Mouse (Mus musculus) c-Kit-positive CD71-negative TER-119-negative erythroid progenitor cells, embryonic 14.5 days (primary cell): Measurements from ENCODE around the gene Gm21093.
"Not testable (repeated sequence)": the region's sequence is repeated elsewhere in the genome, so short reads cannot be mapped to it uniquely, and the experiment has no call there.

Source experiments
- DNase-seq: peaks from one replicate; pipeline ENCODE4 v3.0.0-alpha.2; 2013; ENCODE audit warnings: low read depth

Gm21093 gene

DNA sequence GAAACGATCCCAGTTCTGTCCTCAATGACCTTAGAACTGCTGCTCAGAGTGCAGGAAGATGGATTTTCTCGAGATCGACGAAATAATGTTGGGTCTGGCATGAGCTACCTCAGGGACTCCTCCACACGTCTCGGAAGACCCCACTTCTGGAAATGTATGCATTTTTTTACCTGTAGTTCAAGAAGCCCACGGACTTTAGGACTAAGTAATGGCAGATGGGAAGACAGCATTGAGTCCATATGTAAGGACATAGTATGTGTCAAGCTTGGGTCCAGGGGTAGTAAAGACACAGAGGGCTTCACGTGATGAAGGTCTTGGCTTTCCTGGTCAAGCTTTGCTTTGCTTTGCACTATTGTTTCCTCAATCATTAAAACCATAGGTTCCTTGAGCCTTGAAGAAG lies at the start of gene Gm21093:
Gene Gm21093 (minus strand): TSS at position 101 of the 400 bp plus-strand sequence.
- not testable (repeated sequence) for DNase-seq
